Mouse (Mus musculus) bone marrow, adult 2 months (tissue): ENCODE results near the gene Fam131a.

Source experiments
- CTCF ChIP-seq: fragments of 200-500 bp; IDR thresholded peaks from 2 replicates; pipeline ENCODE4 v1.5.1; 2011; ENCODE audit warnings: low read length, control low read depth; ENCODE audit not compliant: control insufficient read depth, insufficient read depth
- POLR2A ChIP-seq: fragments of 200-500 bp; IDR thresholded peaks from 2 replicates; pipeline ENCODE4 v1.6.1; 2011; ENCODE audit warnings: low read depth, mild to moderate bottlenecking, control low read depth, low read length, borderline replicate concordance; ENCODE audit not compliant: control insufficient read depth

GRCm38 (mm10) chr16:20695622-20696323 is 2.7 kb downstream of the Fam131a start:
- TF ChIP-seq CTCF: no peak
- TF ChIP-seq POLR2A: no peak
